Mouse (Mus musculus) embryo, embryonic 9.5 days (tissue): Measurements from ENCODE around the gene Vmn2r33.
"Not testable (repeated sequence)": the region's sequence is repeated elsewhere in the genome, so short reads cannot be mapped to it uniquely, and the experiment has no call there.

Source experiments
- DNase-seq: peaks from one replicate; pipeline ENCODE4 v3.0.0-alpha.2; 2017; ENCODE audit errors: extremely low spot score

Vmn2r33 gene

GRCm38 (mm10) chr7:7566686-7567085 is at the start of gene Vmn2r33:
Gene Vmn2r33 (minus strand): TSS chr7:7566786.
- DNase-seq, result not testable (repeated sequence)
